Mouse (Mus musculus) hindbrain, embryonic 14.5 days (tissue): ENCODE measurements at regions not wholly inside any gene's neighbourhood (a gene's known extent, or its start where the extent isn't known, plus 50 kb on each side); places are given as distances from the start of the nearest gene placed in this dataset.

ENCODE experiments used
- ATAC-seq: fragments of 200-750 bp; cut with Nextera tagmentation; 2 replicates; pipeline ENCODE4 v1.8.0; 2017; ENCODE audit warnings: moderate number of reproducible peaks, mild to moderate bottlenecking, moderate TSS enrichment, moderate library complexity; ENCODE audit not compliant: low FRiP score
- DNase-seq: peaks from one replicate; pipeline ENCODE4 v3.0.0-alpha.2; 2015; ENCODE audit warnings: low spot score
- H3K27ac ChIP-seq: fragments of 300-500 bp; sonication (generic); 2 replicates; pipeline ENCODE4 v1.5.1; 2014; ENCODE audit warnings: mild to moderate bottlenecking, moderate library complexity
- H3K27me3 ChIP-seq: fragments of 300-500 bp; sonication (generic); 2 replicates; pipeline ENCODE4 v1.6.1; 2014; ENCODE audit warnings: mild to moderate bottlenecking, low read length, mixed read lengths; ENCODE audit not compliant: control insufficient read depth, insufficient read depth
- H3K36me3 ChIP-seq: fragments of 300-500 bp; sonication (generic); replicated peaks from 2 replicates; pipeline ENCODE4 v1.6.1; 2014; ENCODE audit not compliant: control insufficient read depth, insufficient read depth
- H3K4me1 ChIP-seq: fragments of 300-500 bp; sonication (generic); replicated peaks from 2 replicates; pipeline ENCODE4 v1.6.1; 2014; ENCODE audit warnings: antibody characterized with exemption, low read length, mixed read lengths; ENCODE audit not compliant: control insufficient read depth, insufficient read depth
- H3K4me2 ChIP-seq: fragments of 300-500 bp; sonication (generic); replicated peaks from 2 replicates; pipeline ENCODE4 v1.6.1; 2014; ENCODE audit warnings: mild to moderate bottlenecking, moderate library complexity
- H3K4me3 ChIP-seq: fragments of 300-500 bp; sonication (generic); replicated peaks from 2 replicates; pipeline ENCODE4 v1.5.1; 2014; ENCODE audit warnings: mild to moderate bottlenecking, low read length
- H3K9ac ChIP-seq: fragments of 300-500 bp; sonication (generic); 2 replicates; pipeline ENCODE4 v1.6.1; 2014
- H3K9me3 ChIP-seq: fragments of 300-500 bp; sonication (generic); 2 replicates; pipeline ENCODE4 v1.6.1; 2016; ENCODE audit warnings: low read length; ENCODE audit not compliant: control insufficient read depth
- WGBS: fragments of 180-500 bp; shearing (Covaris S2); extraction: QIAGEN DNeasy Blood & Tissue Kit; methylation state at CpG from one replicate; pipeline ENCODE4 v1.1.7; 2014; 5-methylcytosine and 5-hydroxymethylcytosine counted together

DNA sequence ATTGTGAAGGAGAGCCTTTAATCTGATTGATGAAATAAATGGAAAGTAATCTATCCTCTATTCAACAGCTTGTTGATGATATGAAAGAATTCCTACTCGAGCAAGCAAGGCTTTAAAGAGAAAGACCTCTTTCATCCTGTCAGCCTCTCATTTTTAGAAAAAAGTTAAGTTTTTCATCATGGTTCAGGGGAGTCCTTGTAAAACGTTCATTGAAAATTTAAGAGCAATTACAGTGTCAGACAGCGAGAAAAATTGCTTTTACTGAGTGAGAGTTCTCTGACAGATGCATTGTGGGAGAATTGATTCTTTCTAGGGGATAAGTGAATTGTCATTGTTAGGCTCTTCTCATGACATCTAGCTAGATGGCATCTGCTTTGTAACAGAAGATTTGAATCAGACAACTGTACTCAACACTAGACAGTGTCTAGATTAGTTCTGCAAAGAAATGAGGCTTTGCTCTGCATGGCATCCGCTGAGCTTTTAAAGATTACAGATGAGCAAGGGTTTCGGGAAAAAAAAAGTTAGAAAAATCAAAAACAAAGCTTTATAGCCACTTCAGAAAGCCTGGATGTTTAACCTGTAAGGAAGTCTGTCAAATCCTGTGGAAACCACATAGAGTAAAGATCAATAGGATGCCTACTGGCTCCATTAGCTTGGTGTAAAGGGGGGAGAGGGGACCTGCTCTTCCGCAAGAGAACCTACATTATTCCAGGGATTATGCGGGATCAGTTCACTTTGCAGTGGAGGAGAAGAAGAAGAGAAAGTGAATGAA, 332.2 kb downstream of the Isl1 start:
- WGBS: 42% methylated on average over 7 of the region's 7 CpGs
- DNase-seq (no peak), ATAC-seq (no peak)
- H3K9me3 ChIP-seq: no peaks in the 10 kb centered on the region
- H3K27me3 ChIP-seq: no peaks in the 10 kb centered on the region
- no peaks in the 10 kb centered on the region for H3K36me3 ChIP-seq
- peaks cover 5% of the 10 kb centered on the region; the same call in 1 of the 2 replicates for H3K4me1 ChIP-seq
- H3K4me3 ChIP-seq: no peak overlapping the region
- no peak overlapping the region for H3K9ac ChIP-seq
- H3K4me2 ChIP-seq: no peak overlapping the region
- H3K27ac ChIP-seq: no peak overlapping the region
